Mouse (Mus musculus): ENCODE results near the gene Unc13d. TPM values are rescaled to one million over a fixed set of nuclear protein-coding genes. Genes with fewer than 3 reads are reported as not detected.

Unc13d gene
- polyA plus RNA-seq, 1 experiment: not detected

DNA sequence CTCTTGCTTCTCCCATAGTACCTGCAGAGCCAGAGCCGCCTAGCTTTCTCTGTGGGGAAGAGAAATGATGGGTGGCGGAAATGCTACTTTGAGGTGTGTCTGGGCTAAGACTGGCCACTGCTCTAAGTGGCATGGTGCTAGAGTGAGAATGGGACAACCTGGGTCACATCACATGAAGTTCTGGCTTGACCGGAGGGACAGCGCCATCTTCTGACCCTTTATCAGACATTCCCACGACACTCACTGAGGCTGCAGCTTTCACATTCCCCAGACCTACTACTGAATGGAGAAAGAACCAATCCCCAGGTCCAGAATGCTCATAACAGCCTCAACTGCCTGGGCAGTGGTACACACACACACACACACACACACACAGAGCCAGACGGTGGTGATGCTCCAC is 59.7 kb downstream of the Unc13d start:
- Histone ChIP-seq H3K27ac (replicated peaks; ENCODE audit: low read depth, low read length) (no peak overlapping the region), H3K4me3 (ENCODE audit: insufficient read depth, low read depth, low read length) (no peak overlapping the region), H3K4me1 (ENCODE audit: control insufficient read depth, insufficient read depth, insufficient read length, low read length) (no peaks in the 10 kb centered on the region)

GRCm38 (mm10) chr11:116014821-116015220 is 62.9 kb downstream of the Unc13d start:
- Histone ChIP-seq H3K27ac (replicated peaks; ENCODE audit: low read depth, low read length) (no peak overlapping the region), H3K4me1 (ENCODE audit: control insufficient read depth, insufficient read depth, insufficient read length, low read length) (no peaks in the 10 kb centered on the region), H3K4me3 (ENCODE audit: insufficient read depth, low read depth, low read length) (no peak overlapping the region)

GRCm38 (mm10) chr11:116012262-116012947 is 65.4 kb downstream of the Unc13d start, which contains the start of gene Galk1:
Gene Galk1 (minus strand): TSS chr11:116012719.
- Histone ChIP-seq H3K27ac (replicated peaks; ENCODE audit: low read depth, low read length) (no peak within 1 kb of the TSS), H3K4me3 (ENCODE audit: insufficient read depth, low read depth, low read length) (peak within 1 kb of the TSS; percentile 63), H3K4me1 (ENCODE audit: control insufficient read depth, insufficient read depth, insufficient read length, low read length) (no peaks in the 10 kb centered on the region)

Other genes with a start within 250 kb of the Unc13d start
- gene Myo15b, start 219.6 kb downstream of the Unc13d start, polyA plus RNA-seq (2012; ENCODE audit: insufficient read depth, insufficient read length, missing spikeins): not detected in 2 replicates
- not detected in 2 replicates for gene Smim5, start 178.0 kb downstream of the Unc13d start, polyA plus RNA-seq (2012; ENCODE audit: insufficient read depth, insufficient read length, missing spikeins)
- gene Smim6, start 165.9 kb downstream of the Unc13d start, polyA plus RNA-seq (2012; ENCODE audit: insufficient read depth, insufficient read length, missing spikeins): not detected in 2 replicates
- 10.0 and 12.0 TPM in 2 replicates for gene Sap30bp, start 144.7 kb downstream of the Unc13d start, polyA plus RNA-seq (2012; ENCODE audit: insufficient read depth, insufficient read length, missing spikeins)
- 4.2 and 5.3 TPM in 2 replicates for gene Recql5, start 144.5 kb downstream of the Unc13d start, polyA plus RNA-seq (2012; ENCODE audit: insufficient read depth, insufficient read length, missing spikeins)
- gene Itgb4, start 103.3 kb downstream of the Unc13d start, polyA plus RNA-seq (2012; ENCODE audit: insufficient read depth, insufficient read length, missing spikeins): 1.5 and 2.2 TPM in 2 replicates
- 9.6 and 12.4 TPM in 2 replicates for gene Galk1, start 65.2 kb downstream of the Unc13d start, polyA plus RNA-seq (2012; ENCODE audit: insufficient read depth, insufficient read length, missing spikeins)
- 85.7 and 112 TPM in 2 replicates for gene H3f3b, start 50.0 kb downstream of the Unc13d start, polyA plus RNA-seq (2012; ENCODE audit: insufficient read depth, insufficient read length, missing spikeins)
- 2.9 and 4.0 TPM in 2 replicates for gene Unk, start 47.6 kb downstream of the Unc13d start, polyA plus RNA-seq (2012; ENCODE audit: insufficient read depth, insufficient read length, missing spikeins)
- gene Wbp2, start 9.0 kb upstream of the Unc13d start, polyA plus RNA-seq (2012; ENCODE audit: insufficient read depth, insufficient read length, missing spikeins): 73.7 and 124 TPM in 2 replicates
- gene Trim47, start 49.2 kb upstream of the Unc13d start, polyA plus RNA-seq (2012; ENCODE audit: insufficient read depth, insufficient read length, missing spikeins): 4.6 and 8.3 TPM in 2 replicates
- 5.9 and 8.3 TPM in 2 replicates for gene Trim65, start 53.2 kb upstream of the Unc13d start, polyA plus RNA-seq (2012; ENCODE audit: insufficient read depth, insufficient read length, missing spikeins)
- 99.5 and 121 TPM in 2 replicates for gene Mrpl38, start 60.9 kb upstream of the Unc13d start, polyA plus RNA-seq (2012; ENCODE audit: insufficient read depth, insufficient read length, missing spikeins)
- gene Fbf1, start 90.2 kb upstream of the Unc13d start, polyA plus RNA-seq (2012; ENCODE audit: insufficient read depth, insufficient read length, missing spikeins): 3.8 and 5.3 TPM in 2 replicates
- gene Ten1, start 120.9 kb upstream of the Unc13d start, polyA plus RNA-seq (2012; ENCODE audit: insufficient read depth, insufficient read length, missing spikeins): 4.3 and 7.6 TPM in 2 replicates
- 223 and 402 TPM in 2 replicates for gene Acox1, start 121.1 kb upstream of the Unc13d start, polyA plus RNA-seq (2012; ENCODE audit: insufficient read depth, insufficient read length, missing spikeins)
- gene Evpl, start 160.1 kb upstream of the Unc13d start, polyA plus RNA-seq (2012; ENCODE audit: insufficient read depth, insufficient read length, missing spikeins): 0.16 TPM in 1 of 2 replicates, not detected in the other
- 23.4 and 31.3 TPM in 2 replicates for gene Srp68, start 196.3 kb upstream of the Unc13d start, polyA plus RNA-seq (2012; ENCODE audit: insufficient read depth, insufficient read length, missing spikeins)
- gene Galr2, start 203.0 kb upstream of the Unc13d start, polyA plus RNA-seq (2012; ENCODE audit: insufficient read depth, insufficient read length, missing spikeins): not detected in 2 replicates
- 61.2 and 74.2 TPM in 2 replicates for gene Exoc7, start 229.3 kb upstream of the Unc13d start, polyA plus RNA-seq (2012; ENCODE audit: insufficient read depth, insufficient read length, missing spikeins)